Mouse (Mus musculus): Measurements from ENCODE around the gene Cpeb1.

DNA sequence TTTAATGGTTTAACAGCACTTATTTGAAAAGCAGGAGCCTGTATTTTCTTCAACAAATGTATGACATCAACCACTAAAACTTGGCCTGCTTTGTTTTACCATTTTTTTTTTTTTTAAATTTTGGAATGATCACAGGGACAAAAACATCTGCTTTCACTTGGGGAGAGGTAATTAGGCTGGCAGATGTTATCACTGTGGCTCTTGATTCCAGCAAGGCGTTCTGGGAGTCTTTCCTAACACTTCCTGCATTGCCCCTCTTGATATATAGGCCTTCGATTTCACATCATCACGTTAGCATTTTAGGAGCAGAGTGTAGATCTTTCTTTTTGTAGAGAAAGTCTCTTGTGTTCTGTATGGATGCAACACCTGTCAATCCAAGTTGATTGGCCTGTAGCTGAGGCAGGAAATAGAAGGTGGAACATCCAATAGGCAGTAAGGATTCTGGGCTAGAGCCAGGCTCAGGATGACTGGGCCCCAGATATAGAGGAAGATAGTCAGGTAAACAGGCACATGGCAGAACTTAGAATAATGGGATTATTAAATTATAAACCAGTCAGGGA lies 24.3 kb upstream of the Cpeb1 start:
- no peak for TF ChIP-seq GATA1 (IDR thresholded peaks at IDR 0.05; ENCODE audit: borderline replicate concordance, low read length)
- no peak for TF ChIP-seq FLI1 (IDR thresholded peaks at IDR 0.05; ENCODE audit: low read length)

All from megakaryocyte, embryonic 14.5 days (primary cell).